Mouse (Mus musculus): ENCODE measurements around the gene Prr12. TPM values are rescaled to one million over a fixed set of nuclear protein-coding genes. Genes with fewer than 3 reads are reported as not detected.

Prr12 gene
- total and polyA plus RNA-seq, 2 experiments from 2014 or later, result 3.8 to 12.5 TPM

DNA sequence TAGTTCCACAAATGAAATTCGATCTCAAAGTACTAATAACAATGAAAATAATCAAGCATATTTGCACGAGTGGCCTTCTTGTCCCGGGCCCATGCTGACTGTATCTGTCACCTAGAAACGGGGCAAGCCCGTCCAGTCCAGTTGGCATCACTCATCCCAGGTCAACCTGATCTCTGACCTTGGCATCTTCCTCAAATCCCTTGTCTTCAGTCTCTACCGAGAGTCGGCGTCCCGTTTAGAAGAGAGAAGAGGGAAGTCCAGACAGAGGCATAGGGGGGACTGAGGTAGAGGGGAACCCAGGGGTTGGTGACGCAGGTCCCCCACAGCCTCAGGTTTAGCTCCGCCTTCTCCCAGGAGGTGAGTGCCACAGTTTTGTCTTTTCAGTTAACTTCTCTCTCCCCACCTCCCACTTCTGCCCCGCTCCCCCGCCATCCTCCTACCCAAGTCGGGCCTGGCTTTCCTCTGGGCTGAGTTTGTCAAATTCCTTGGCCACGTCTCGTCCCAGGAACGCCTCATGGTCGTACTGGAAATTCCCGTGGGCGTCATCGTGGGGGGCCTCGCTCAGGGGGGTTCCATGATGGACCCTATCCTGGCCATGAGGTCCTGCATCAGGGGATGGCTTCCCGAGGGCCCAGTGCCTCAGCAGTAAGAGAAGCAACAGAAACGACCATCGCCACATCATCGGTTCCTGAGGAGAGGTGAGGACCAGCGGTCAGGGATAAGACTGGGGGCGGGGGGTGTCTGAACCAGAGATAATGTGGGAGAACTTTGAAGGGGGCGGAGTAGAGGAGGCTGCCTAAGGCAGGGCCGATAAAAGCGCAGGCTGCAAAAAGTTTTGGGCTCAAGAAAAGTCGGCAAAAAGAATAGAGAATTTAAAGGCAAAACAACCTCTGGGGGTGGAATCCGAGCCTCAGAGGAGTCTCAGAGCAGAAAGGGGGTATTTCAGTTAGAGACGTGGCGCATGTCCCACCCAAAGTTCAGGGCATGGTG, 38.6 kb upstream of the Prr12 start:
- 17% methylated on average over 35 of the region's 35 CpGs for WGBS
- ATAC-seq (ENCODE audit: insufficient read depth, low read depth) (peak; percentile 48), DNase-seq (ENCODE audit: low spot score) (peak; percentile 38)
- peak overlapping the region; percentile 65 for H3K4me2 ChIP-seq (ENCODE audit: low read depth, low read length)
- TF ChIP-seq EP300 (IDR thresholded peaks at IDR 0.05; ENCODE audit: low read depth) (no peak), CTCF (IDR thresholded peaks at IDR 0.05; ENCODE audit: low read depth) (no peak)
- peak overlapping the region; percentile 50 for H3K4me3 ChIP-seq (ENCODE audit: low read depth, low read length)
- peak overlapping the region; percentile 58 for H3K9ac ChIP-seq (replicated peaks; ENCODE audit: low read depth, low read length)
- H3K27ac ChIP-seq (ENCODE audit: low read depth), result peak overlapping the region; percentile 83
- H3K36me3 ChIP-seq (replicated peaks; ENCODE audit: control insufficient read depth, insufficient read depth, low read length), result peaks cover 3% of the 10 kb centered on the region; the same call in 1 of the 2 replicates
- no peaks in the 10 kb centered on the region; the same call in 1 of the 2 replicates for H3K4me1 ChIP-seq (ENCODE audit: control insufficient read depth, insufficient read depth)
- H3K9me3 ChIP-seq (replicated peaks; ENCODE audit: control insufficient read depth, low read length), result no peaks in the 10 kb centered on the region
- H3K27me3 ChIP-seq (ENCODE audit: control insufficient read depth, insufficient read depth, low read length), result no peaks in the 10 kb centered on the region

DNA sequence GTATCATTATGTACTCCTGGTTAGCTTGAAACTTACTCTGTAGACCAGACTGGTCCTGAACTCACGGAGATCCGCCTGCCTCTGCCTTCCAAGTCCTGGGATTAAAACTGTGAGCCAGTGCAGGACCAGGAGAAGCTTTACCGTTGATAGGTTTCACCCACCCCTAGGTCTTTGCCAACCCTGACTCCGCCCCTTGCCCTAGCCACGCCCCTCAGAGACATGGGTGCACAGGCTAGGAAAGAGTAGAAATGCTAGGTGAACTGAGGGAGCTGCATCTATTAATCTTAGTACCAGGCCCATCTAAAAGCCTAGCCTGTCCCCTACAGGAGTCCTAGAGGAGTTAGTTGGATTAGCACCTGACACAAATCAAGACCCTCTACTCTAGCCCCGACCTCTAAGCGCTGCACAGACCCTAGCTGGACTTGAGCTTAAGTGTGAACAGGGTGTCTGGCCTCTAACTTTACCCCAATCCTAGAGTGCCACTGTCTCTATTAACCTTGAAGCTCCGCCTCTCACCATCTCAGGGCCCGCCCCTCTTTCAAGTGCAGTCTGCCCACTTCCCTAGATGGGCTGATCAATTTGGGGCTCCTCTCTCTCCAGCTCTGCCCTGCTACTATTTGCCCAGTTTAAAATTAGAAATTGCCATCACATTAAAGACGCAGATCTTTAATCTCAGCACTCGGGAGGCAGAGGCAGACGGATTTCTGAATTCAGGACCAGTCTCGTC, 37.7 kb upstream of the Prr12 start:
- H3K4me3 ChIP-seq (ENCODE audit: low read depth, low read length), result peak overlapping the region; percentile 50; the same call in 1 of the 2 replicates
- 0 out of 2 replicates have a peak overlapping the region, but pooled peaks have one; percentile 83 for H3K27ac ChIP-seq (ENCODE audit: low read depth)
- no peaks in the 10 kb centered on the region; the same call in 1 of the 2 replicates for H3K4me1 ChIP-seq (ENCODE audit: control insufficient read depth, insufficient read depth)
- H3K27me3 ChIP-seq (ENCODE audit: control insufficient read depth, insufficient read depth, low read length), result no peaks in the 10 kb centered on the region
- 77% methylated on average over 13 of the region's 13 CpGs for WGBS
- no peak for TF ChIP-seq CTCF (IDR thresholded peaks at IDR 0.05; ENCODE audit: low read depth)
- no peak for TF ChIP-seq EP300 (IDR thresholded peaks at IDR 0.05; ENCODE audit: low read depth)
- H3K9ac ChIP-seq (replicated peaks; ENCODE audit: low read depth, low read length), result peak overlapping the region; percentile 58; the same call in 1 of the 2 replicates
- 0 out of 2 replicates have a peak, but pooled peaks cover 10% of the 10 kb centered on the region for H3K36me3 ChIP-seq (replicated peaks; ENCODE audit: control insufficient read depth, insufficient read depth, low read length)
- peak overlapping the region; percentile 65 for H3K4me2 ChIP-seq (ENCODE audit: low read depth, low read length)
- ATAC-seq (ENCODE audit: insufficient read depth, low read depth) (no peak), DNase-seq (ENCODE audit: low spot score) (no peak)
- no peaks in the 10 kb centered on the region for H3K9me3 ChIP-seq (replicated peaks; ENCODE audit: control insufficient read depth, low read length)

DNA sequence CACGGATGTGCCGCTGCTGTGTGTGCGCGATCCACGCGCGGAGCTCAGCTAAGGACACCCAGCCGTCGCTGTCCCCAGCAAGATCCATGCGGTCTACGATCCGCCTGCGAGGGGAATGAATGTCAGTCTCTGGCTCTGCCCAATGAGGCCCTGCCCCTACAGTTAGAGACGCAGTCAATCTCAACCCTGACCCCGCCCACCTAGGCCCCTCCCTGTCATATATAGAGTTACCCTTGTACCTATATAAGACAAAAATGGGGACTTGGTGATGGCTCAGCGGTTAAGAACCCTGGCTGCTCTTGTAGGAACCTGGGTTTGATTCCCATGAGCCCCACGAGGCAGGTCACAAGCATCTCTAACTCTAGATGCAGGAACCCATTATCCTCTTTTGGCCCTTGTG, 35.9 kb upstream of the Prr12 start:
- Histone ChIP-seq H3K4me2 (ENCODE audit: low read depth, low read length) (no peak overlapping the region), H3K27ac (ENCODE audit: low read depth) (no peak overlapping the region), H3K36me3 (replicated peaks; ENCODE audit: control insufficient read depth, insufficient read depth, low read length) (0 out of 2 replicates have a peak, but pooled peaks cover 10% of the 10 kb centered on the region), H3K27me3 (ENCODE audit: control insufficient read depth, insufficient read depth, low read length) (no peaks in the 10 kb centered on the region), H3K9me3 (replicated peaks; ENCODE audit: control insufficient read depth, low read length) (no peaks in the 10 kb centered on the region), H3K4me3 (ENCODE audit: low read depth, low read length) (no peak overlapping the region), H3K4me1 (ENCODE audit: control insufficient read depth, insufficient read depth) (no peaks in the 10 kb centered on the region; the same call in 1 of the 2 replicates), H3K9ac (replicated peaks; ENCODE audit: low read depth, low read length) (no peak overlapping the region)
- ATAC-seq (ENCODE audit: insufficient read depth, low read depth), result no peak
- TF ChIP-seq CTCF (IDR thresholded peaks at IDR 0.05; ENCODE audit: low read depth) (no peak), EP300 (IDR thresholded peaks at IDR 0.05; ENCODE audit: low read depth) (no peak)
- no peak for DNase-seq (ENCODE audit: low spot score)
- 87% methylated on average over 17 of the region's 17 CpGs for WGBS

DNA sequence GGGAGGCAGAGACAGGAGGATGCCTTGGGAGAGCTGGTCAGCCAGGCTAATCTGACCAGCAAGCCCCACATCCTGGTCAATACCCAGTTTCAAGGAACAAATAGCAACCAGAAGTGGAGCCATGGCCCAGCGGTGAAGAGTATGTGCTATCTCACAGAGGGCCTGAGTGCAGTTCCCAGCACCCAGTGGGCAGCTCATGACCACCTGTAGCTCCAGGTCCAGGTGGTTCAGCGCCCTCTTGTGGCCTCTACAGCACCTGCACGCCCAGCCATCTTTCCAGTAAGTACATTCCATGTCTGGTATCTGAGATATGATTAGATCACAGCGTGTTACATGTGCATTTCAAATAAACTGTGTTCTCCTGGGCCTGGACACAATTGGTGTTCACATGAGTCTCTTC, 33.4 kb upstream of the Prr12 start:
- H3K36me3 ChIP-seq (replicated peaks; ENCODE audit: control insufficient read depth, insufficient read depth, low read length), result 0 out of 2 replicates have a peak, but pooled peaks cover 10% of the 10 kb centered on the region
- H3K27me3 ChIP-seq (ENCODE audit: control insufficient read depth, insufficient read depth, low read length), result no peaks in the 10 kb centered on the region
- no peak for TF ChIP-seq CTCF (IDR thresholded peaks at IDR 0.05; ENCODE audit: low read depth)
- no peak for TF ChIP-seq EP300 (IDR thresholded peaks at IDR 0.05; ENCODE audit: low read depth)
- no peak overlapping the region for H3K9ac ChIP-seq (replicated peaks; ENCODE audit: low read depth, low read length)
- no peak overlapping the region for H3K4me3 ChIP-seq (ENCODE audit: low read depth, low read length)
- no peaks in the 10 kb centered on the region for H3K4me1 ChIP-seq (ENCODE audit: control insufficient read depth, insufficient read depth)
- H3K9me3 ChIP-seq (replicated peaks; ENCODE audit: control insufficient read depth, low read length), result no peaks in the 10 kb centered on the region
- DNase-seq (ENCODE audit: low spot score) (no peak), ATAC-seq (ENCODE audit: insufficient read depth, low read depth) (no peak)
- no peak overlapping the region for H3K27ac ChIP-seq (ENCODE audit: low read depth)
- no peak overlapping the region for H3K4me2 ChIP-seq (ENCODE audit: low read depth, low read length)
- WGBS, result 83% methylated on average over 4 of the region's 4 CpGs

- Histone ChIP-seq H3K4me3 (ENCODE audit: low read depth, low read length) (no peak overlapping the region), H3K9ac (replicated peaks; ENCODE audit: low read depth, low read length) (no peak overlapping the region; the same call in 1 of the 2 replicates), H3K36me3 (replicated peaks; ENCODE audit: control insufficient read depth, insufficient read depth, low read length) (0 out of 2 replicates have a peak, but pooled peaks cover 10% of the 10 kb centered on the region), H3K27me3 (ENCODE audit: control insufficient read depth, insufficient read depth, low read length) (no peaks in the 10 kb centered on the region), H3K27ac (ENCODE audit: low read depth) (no peak overlapping the region), H3K4me1 (ENCODE audit: control insufficient read depth, insufficient read depth) (no peaks in the 10 kb centered on the region), H3K4me2 (ENCODE audit: low read depth, low read length) (no peak overlapping the region), H3K9me3 (replicated peaks; ENCODE audit: control insufficient read depth, low read length) (no peaks in the 10 kb centered on the region)
- ATAC-seq (ENCODE audit: insufficient read depth, low read depth) (no peak), DNase-seq (ENCODE audit: low spot score) (no peak)
- no peak for TF ChIP-seq EP300 (IDR thresholded peaks at IDR 0.05; ENCODE audit: low read depth)
- TF ChIP-seq CTCF (IDR thresholded peaks at IDR 0.05; ENCODE audit: low read depth), result no peak
- 80% methylated on average over 20 of the region's 22 CpGs for WGBS
Measured at GRCm38 (mm10) chr7:45083300-45083890, 30.7 kb upstream of the Prr12 start.

All from heart, postnatal 0 days (tissue).